8 mouse cellular contexts compared by ENCODE assay signal in genomic region chr4:136841056-136841455, GRCm38 (mm10). TPM values are rescaled to one million over a fixed set of nuclear protein-coding genes. Genes with fewer than 3 reads are reported as not detected.
DNase-seq lines count a peak whose midpoint lies in the region; ATAC-seq and TF ChIP-seq lines count a peak whose summit lies in the region.

No protein-coding gene starts in this region.

- TF ChIP-seq POLR2A in liver, adult 2 months (IDR thresholded peaks at IDR 0.05; ENCODE audit: extremely low read depth, insufficient read depth, low read length), result no peak

- H3K9ac ChIP-seq in embryonic facial prominence, embryonic 11.5 days (replicated peaks; ENCODE audit: low read length), result no peak overlapping the region
- H3K9ac ChIP-seq in heart, embryonic 11.5 days (ENCODE audit: low read depth, low read length), result no peak overlapping the region
- no peak overlapping the region for H3K9ac ChIP-seq in kidney, embryonic 16.5 days (replicated peaks; ENCODE audit: low read length)
- H3K9ac ChIP-seq in liver, adult 2 months (ENCODE audit: low read depth, low read length), result no peak overlapping the region
- no peak overlapping the region for H3K9ac ChIP-seq in stomach, postnatal 0 days (ENCODE audit: low read length)

- H3K27me3 ChIP-seq in C2C12 (ENCODE audit: control insufficient read depth, insufficient read depth, insufficient read length), result peaks cover 10% of the 10 kb centered on the region
- no peaks in the 10 kb centered on the region for H3K27me3 ChIP-seq in embryonic facial prominence, embryonic 11.5 days (ENCODE audit: control insufficient read depth, insufficient read depth, low read length)
- H3K27me3 ChIP-seq in heart, embryonic 11.5 days (ENCODE audit: control insufficient read depth, insufficient read depth, low read length), result peaks cover 48% of the 10 kb centered on the region
- peaks cover 11% of the 10 kb centered on the region; the same call in 1 of the 2 replicates for H3K27me3 ChIP-seq in kidney, embryonic 16.5 days (ENCODE audit: insufficient read depth, low read length)
- peaks cover 9% of the 10 kb centered on the region; the same call in 1 of the 2 replicates for H3K27me3 ChIP-seq in liver, adult 2 months (ENCODE audit: control insufficient read depth, insufficient read depth, low read length)
- no peaks in the 10 kb centered on the region for H3K27me3 ChIP-seq in stomach, postnatal 0 days (ENCODE audit: control insufficient read depth, insufficient read depth, low read length)

- TF ChIP-seq CTCF in C2C12 (IDR thresholded peaks at IDR 0.05; ENCODE audit: control insufficient read depth, insufficient read depth, insufficient read length), result peak; percentile 53
- peak; percentile 88 for TF ChIP-seq CTCF in liver, adult 2 months (IDR thresholded peaks at IDR 0.05; ENCODE audit: low read depth, low read length)
- peak; percentile 96 for TF ChIP-seq CTCF in stomach, postnatal 0 days (IDR thresholded peaks at IDR 0.05; ENCODE audit: low read depth)

- H3K27ac ChIP-seq in embryonic facial prominence, embryonic 11.5 days (replicated peaks; ENCODE audit: low read depth, low read length), result no peak overlapping the region
- H3K27ac ChIP-seq in heart, embryonic 11.5 days (ENCODE audit: low read depth, low read length), result no peak overlapping the region
- H3K27ac ChIP-seq in kidney, embryonic 16.5 days (ENCODE audit: low read length), result no peak overlapping the region
- H3K27ac ChIP-seq in liver, adult 2 months (replicated peaks; ENCODE audit: insufficient read depth, low read depth, low read length), result no peak overlapping the region
- H3K27ac ChIP-seq in stomach, postnatal 0 days (replicated peaks), result no peak overlapping the region

- H3K4me2 ChIP-seq in embryonic facial prominence, embryonic 11.5 days (ENCODE audit: low read depth, low read length), result no peak overlapping the region
- H3K4me2 ChIP-seq in heart, embryonic 11.5 days, result peak overlapping the region; percentile 1; the same call in 1 of the 2 replicates
- no peak overlapping the region for H3K4me2 ChIP-seq in kidney, embryonic 16.5 days (replicated peaks; ENCODE audit: low read depth, low read length)
- H3K4me2 ChIP-seq in stomach, postnatal 0 days (replicated peaks; ENCODE audit: low read depth), result no peak overlapping the region

- H3K4me3 ChIP-seq in C2C12 (ENCODE audit: insufficient read depth, poor library complexity, severe bottlenecking), result no peak overlapping the region
- H3K4me3 ChIP-seq in embryonic facial prominence, embryonic 11.5 days (ENCODE audit: low read depth, low read length), result no peak overlapping the region
- H3K4me3 ChIP-seq in heart, embryonic 11.5 days (ENCODE audit: low read depth, low read length), result no peak overlapping the region
- no peak overlapping the region for H3K4me3 ChIP-seq in kidney, embryonic 16.5 days (ENCODE audit: low read length)
- H3K4me3 ChIP-seq in liver, adult 2 months (ENCODE audit: insufficient read depth, low read depth, low read length), result no peak overlapping the region
- no peak overlapping the region for H3K4me3 ChIP-seq in stomach, postnatal 0 days (ENCODE audit: low read depth, low read length)

- WGBS in embryonic facial prominence, embryonic 11.5 days, result 12% methylated on average over 5 of the region's 5 CpGs
- WGBS in heart, embryonic 11.5 days (ENCODE audit: insufficient replicate concordance), result 7% methylated on average over 5 of the region's 5 CpGs
- WGBS in kidney, embryonic 16.5 days, result 9% methylated on average over 5 of the region's 5 CpGs
- WGBS in liver, adult 2 months, result 9% methylated on average over 5 of the region's 5 CpGs
- 12% methylated on average over 5 of the region's 5 CpGs for WGBS in stomach, postnatal 0 days

- no peak overlapping the region for H3ac ChIP-seq in C2C12 (ENCODE audit: control insufficient read depth, insufficient read length, low read depth)

- H3K79me3 ChIP-seq in C2C12 (ENCODE audit: low read depth), result no peaks in the 10 kb centered on the region

- no peak for TF ChIP-seq EP300 in stomach, postnatal 0 days (optimal IDR thresholded peaks at IDR 0.05)

- no peaks in the 10 kb centered on the region for H3K36me3 ChIP-seq in C2C12 (ENCODE audit: control insufficient read depth, insufficient read depth)
- H3K36me3 ChIP-seq in embryonic facial prominence, embryonic 11.5 days (replicated peaks; ENCODE audit: control insufficient read depth, insufficient read depth, low read depth, low read length), result no peaks in the 10 kb centered on the region
- H3K36me3 ChIP-seq in heart, embryonic 11.5 days (ENCODE audit: control insufficient read depth, insufficient read depth, low read length), result no peaks in the 10 kb centered on the region
- H3K36me3 ChIP-seq in kidney, embryonic 16.5 days (ENCODE audit: insufficient read depth, low read length), result no peaks in the 10 kb centered on the region
- H3K36me3 ChIP-seq in liver, adult 2 months (ENCODE audit: control insufficient read depth, insufficient read depth, low read length), result no peaks in the 10 kb centered on the region
- no peaks in the 10 kb centered on the region for H3K36me3 ChIP-seq in stomach, postnatal 0 days (ENCODE audit: control insufficient read depth, insufficient read depth, low read length)

- H3K4me1 ChIP-seq in embryonic facial prominence, embryonic 11.5 days (ENCODE audit: control insufficient read depth, insufficient read depth, low read length), result peaks cover 4% of the 10 kb centered on the region
- H3K4me1 ChIP-seq in heart, embryonic 11.5 days (ENCODE audit: control insufficient read depth, insufficient read depth, low read length), result peaks cover 9% of the 10 kb centered on the region
- peaks cover 18% of the 10 kb centered on the region for H3K4me1 ChIP-seq in kidney, embryonic 16.5 days (ENCODE audit: insufficient read depth, low read length)
- H3K4me1 ChIP-seq in liver, adult 2 months (ENCODE audit: control insufficient read depth, insufficient read depth, low read length), result no peaks in the 10 kb centered on the region
- no peaks in the 10 kb centered on the region for H3K4me1 ChIP-seq in stomach, postnatal 0 days (replicated peaks; ENCODE audit: control insufficient read depth, insufficient read depth)

- peak; percentile 83 to 85 for DNase-seq in adrenal gland, postnatal 36 days
- peak; percentile 88 for DNase-seq in embryonic facial prominence, embryonic 11.5 days (ENCODE audit: low spot score)
- peak; percentile 37 for DNase-seq in liver, adult 2 months (ENCODE audit: extremely low read depth, low read depth, low spot score)
- DNase-seq in natural killer cell, adult 2 months (ENCODE audit: low spot score in 2 of 2), result peak; percentile 57 to 67
- DNase-seq in stomach, postnatal 0 days (ENCODE audit: low spot score), result peak; percentile 88

- no peaks in the 10 kb centered on the region for H3K79me2 ChIP-seq in C2C12 (ENCODE audit: control insufficient read depth, insufficient read depth)
- H3K79me2 ChIP-seq in liver, adult 2 months (ENCODE audit: control insufficient read depth, insufficient read depth, low read length), result no peaks in the 10 kb centered on the region

- no peaks in the 10 kb centered on the region for H3K9me3 ChIP-seq in embryonic facial prominence, embryonic 11.5 days (replicated peaks; ENCODE audit: control insufficient read depth, low read length)
- no peaks in the 10 kb centered on the region for H3K9me3 ChIP-seq in heart, embryonic 11.5 days (replicated peaks; ENCODE audit: control insufficient read depth, low read length)
- H3K9me3 ChIP-seq in kidney, embryonic 16.5 days (ENCODE audit: low read length), result no peaks in the 10 kb centered on the region
- H3K9me3 ChIP-seq in stomach, postnatal 0 days (ENCODE audit: control insufficient read depth, low read length), result no peaks in the 10 kb centered on the region

- ATAC-seq in embryonic facial prominence, embryonic 11.5 days (replicated peaks; ENCODE audit: insufficient number of reproducible peaks, low FRiP score, low TSS enrichment, low read depth), result peak; percentile 19
- ATAC-seq in heart, embryonic 11.5 days (replicated peaks; ENCODE audit: insufficient number of reproducible peaks, low FRiP score, low TSS enrichment), result no peak
- peak; percentile 64; the same call in 1 of the 2 replicates for ATAC-seq in kidney, embryonic 16.5 days (ENCODE audit: low FRiP score, low TSS enrichment)
- ATAC-seq in stomach, postnatal 0 days (ENCODE audit: low FRiP score, low TSS enrichment), result peak; percentile 55

RNA-seq across cellular contexts. Expression of gene Ephb2, which starts 5.3 kb away (rescaled TPM):
- 16.8 TPM for polyA plus RNA-seq in C2C12 (2012; fragmentation: generic; extraction: Trizol)
- total RNA-seq in adrenal gland, postnatal 36 days (2021), result 10 to 100 TPM; 18.7 to 19.8 TPM
- 11.0 and 11.7 TPM in 2 replicates for polyA plus RNA-seq in embryonic facial prominence, embryonic 11.5 days (2014; fragmentation: Nextera tagmentation; extraction: Ambion mirVana)
- polyA plus RNA-seq in heart, embryonic 11.5 days (2014; fragmentation: Nextera tagmentation; extraction: Ambion mirVana), result 2.5 and 2.7 TPM in 2 replicates
- 3.4 and 3.6 TPM in 2 replicates for polyA plus RNA-seq in kidney, embryonic 16.5 days (2015; fragmentation: Nextera tagmentation; extraction: Ambion mirVana)
- 0.20 and 0.37 TPM in 2 replicates for total RNA-seq in liver, adult 2 months (2014; rRNA removed)
- polyA plus RNA-seq in liver, adult 2 months (2012; rRNA removed), result 0.18 and 0.27 TPM in 2 replicates
- 2.3 and 2.5 TPM in 2 replicates for polyA plus RNA-seq in stomach, postnatal 0 days (2015; fragmentation: Nextera tagmentation; extraction: Ambion mirVana)

RNA-seq across cellular contexts. Expression of gene C1qb, which starts 44.9 kb away (rescaled TPM):
- not detected for polyA plus RNA-seq in C2C12 (2012; fragmentation: generic; extraction: Trizol)
- total RNA-seq in adrenal gland, postnatal 36 days (2021), result 10 to 100 TPM; 43.5 to 77.2 TPM
- 28.9 and 31.9 TPM in 2 replicates for polyA plus RNA-seq in embryonic facial prominence, embryonic 11.5 days (2014; fragmentation: Nextera tagmentation; extraction: Ambion mirVana)
- 14.8 and 17.0 TPM in 2 replicates for polyA plus RNA-seq in heart, embryonic 11.5 days (2014; fragmentation: Nextera tagmentation; extraction: Ambion mirVana)
- polyA plus RNA-seq in kidney, embryonic 16.5 days (2015; fragmentation: Nextera tagmentation; extraction: Ambion mirVana), result 40.1 and 44.3 TPM in 2 replicates
- total RNA-seq in liver, adult 2 months (2014; rRNA removed), result 64.7 and 68.4 TPM in 2 replicates
- polyA plus RNA-seq in liver, adult 2 months (2012; rRNA removed), result 56.7 and 88.8 TPM in 2 replicates
- 79.6 and 80.6 TPM in 2 replicates for polyA plus RNA-seq in stomach, postnatal 0 days (2015; fragmentation: Nextera tagmentation; extraction: Ambion mirVana)

RNA-seq across cellular contexts. Expression of gene C1qc, which starts 51.8 kb away (rescaled TPM):
- not detected for polyA plus RNA-seq in C2C12 (2012; fragmentation: generic; extraction: Trizol)
- 10 to 100 TPM; 30.6 to 58.1 TPM for total RNA-seq in adrenal gland, postnatal 36 days (2021)
- 14.5 and 16.7 TPM in 2 replicates for polyA plus RNA-seq in embryonic facial prominence, embryonic 11.5 days (2014; fragmentation: Nextera tagmentation; extraction: Ambion mirVana)
- 7.1 and 7.4 TPM in 2 replicates for polyA plus RNA-seq in heart, embryonic 11.5 days (2014; fragmentation: Nextera tagmentation; extraction: Ambion mirVana)
- polyA plus RNA-seq in kidney, embryonic 16.5 days (2015; fragmentation: Nextera tagmentation; extraction: Ambion mirVana), result 14.7 and 17.9 TPM in 2 replicates
- 82.9 and 89.6 TPM in 2 replicates for total RNA-seq in liver, adult 2 months (2014; rRNA removed)
- polyA plus RNA-seq in liver, adult 2 months (2012; rRNA removed), result 66.3 and 104 TPM in 2 replicates
- polyA plus RNA-seq in stomach, postnatal 0 days (2015; fragmentation: Nextera tagmentation; extraction: Ambion mirVana), result 48.6 and 49.4 TPM in 2 replicates

RNA-seq across cellular contexts. Expression of gene C1qa, which starts 57.5 kb away (rescaled TPM):
- not detected for polyA plus RNA-seq in C2C12 (2012; fragmentation: generic; extraction: Trizol)
- total RNA-seq in adrenal gland, postnatal 36 days (2021), result 10 to 100 TPM; 44.1 to 72.9 TPM
- 15.2 and 16.2 TPM in 2 replicates for polyA plus RNA-seq in embryonic facial prominence, embryonic 11.5 days (2014; fragmentation: Nextera tagmentation; extraction: Ambion mirVana)
- 8.1 and 8.8 TPM in 2 replicates for polyA plus RNA-seq in heart, embryonic 11.5 days (2014; fragmentation: Nextera tagmentation; extraction: Ambion mirVana)
- 21.9 and 26.4 TPM in 2 replicates for polyA plus RNA-seq in kidney, embryonic 16.5 days (2015; fragmentation: Nextera tagmentation; extraction: Ambion mirVana)
- 76.5 and 86.2 TPM in 2 replicates for total RNA-seq in liver, adult 2 months (2014; rRNA removed)
- 47.3 and 76.4 TPM in 2 replicates for polyA plus RNA-seq in liver, adult 2 months (2012; rRNA removed)
- polyA plus RNA-seq in stomach, postnatal 0 days (2015; fragmentation: Nextera tagmentation; extraction: Ambion mirVana), result 49.7 and 53.0 TPM in 2 replicates

Comparison
In these comparisons a context has a peak if more than half of its experiments do, and no peak if none do; other contexts are left out.
1. DNase-seq: peak in every context shown above with its lines; median percentile 88 in embryonic facial prominence, embryonic 11.5 days; 88 in stomach, postnatal 0 days; 84 in adrenal gland, postnatal 36 days; 62 in natural killer cell, adult 2 months; 37 in liver, adult 2 months.
2. RNA of gene C1qb, which starts 44.9 kb away (polyA plus RNA-seq): 56.7 to 88.8 TPM in liver, adult 2 months, 79.6 to 80.6 TPM in stomach, postnatal 0 days, 40.1 to 44.3 TPM in kidney, embryonic 16.5 days, 28.9 to 31.9 TPM in embryonic facial prominence, embryonic 11.5 days and 14.8 to 17.0 TPM in heart, embryonic 11.5 days; not detected in C2C12 (single experiment); every median in the first group is over 10 times any median in the second.
3. Peak in every context shown above with its lines, with median percentiles within 50 percentile points of each other: CTCF ChIP-seq.